In genomic region chr2:28537634-28537920, GRCm38 (mm10) we compare ENCODE assay signal across 13 mouse cellular contexts. TPM values are rescaled to one million over a fixed set of nuclear protein-coding genes. Genes with fewer than 3 reads are reported as not detected.
DNase-seq lines count a peak whose midpoint lies in the region; ATAC-seq and TF ChIP-seq lines count a peak whose summit lies in the region.
"Had no signal": no experiment of that assay in that cellular context is flagged by ENCODE, and none has a peak within 500 bp of the region (broad histone marks: within the 10 kb centered on the region; RNA-seq: fewer than 3 reads in every experiment).

No protein-coding gene starts in this region.

- H3K27me3 ChIP-seq in forebrain, postnatal 0 days (ENCODE audit: insufficient read depth, low read length) = no peaks in the 10 kb centered on the region
- H3K27me3 ChIP-seq in forebrain, embryonic 15.5 days = no peaks in the 10 kb centered on the region
- H3K27me3 ChIP-seq in midbrain, embryonic 13.5 days = no peaks in the 10 kb centered on the region
- no peaks in the 10 kb centered on the region for H3K27me3 ChIP-seq in thymus, adult 2 months (ENCODE audit: control insufficient read depth, insufficient read depth, low read length)
- H3K27me3 ChIP-seq: heart, embryonic 12.5 days had no signal

- H3K36me3 ChIP-seq in forebrain, postnatal 0 days (ENCODE audit: insufficient read depth) = peaks cover 20% of the 10 kb centered on the region
- peaks cover 10% of the 10 kb centered on the region for H3K36me3 ChIP-seq in forebrain, embryonic 15.5 days
- H3K36me3 ChIP-seq in midbrain, embryonic 13.5 days = peaks cover 15% of the 10 kb centered on the region
- H3K36me3 ChIP-seq in thymus, adult 2 months (ENCODE audit: control insufficient read depth, insufficient read depth, low read length) = no peaks in the 10 kb centered on the region
- H3K36me3 ChIP-seq: liver, embryonic 12.5 days had no signal

- no peak for TF ChIP-seq POLR2A in bone marrow macrophage, adult 2 months (IDR thresholded peaks at IDR 0.05; ENCODE audit: borderline replicate concordance, low read depth, low read length)
- TF ChIP-seq POLR2A in thymus, adult 2 months (IDR thresholded peaks at IDR 0.05; ENCODE audit: control insufficient read depth, extremely low read depth, insufficient read depth, low read length, poor library complexity) = no peak

- H3K4me3 ChIP-seq in forebrain, postnatal 0 days (ENCODE audit: low read depth, low read length) = no peak overlapping the region
- no peak overlapping the region for H3K4me3 ChIP-seq in forebrain, embryonic 15.5 days
- no peak overlapping the region for H3K4me3 ChIP-seq in bone marrow macrophage, adult 2 months (ENCODE audit: insufficient read depth, low read length)
- H3K4me3 ChIP-seq in midbrain, embryonic 13.5 days (replicated peaks) = no peak overlapping the region
- H3K4me3 ChIP-seq in thymus, adult 2 months (ENCODE audit: control insufficient read depth, insufficient read depth, low read length) = no peak overlapping the region
- H3K4me3 ChIP-seq: heart, embryonic 12.5 days; liver, embryonic 12.5 days had no signal

- H3K9me3 ChIP-seq in forebrain, postnatal 0 days (ENCODE audit: low read length) = no peaks in the 10 kb centered on the region
- H3K9me3 ChIP-seq in forebrain, embryonic 15.5 days = no peaks in the 10 kb centered on the region
- no peaks in the 10 kb centered on the region for H3K9me3 ChIP-seq in midbrain, embryonic 13.5 days
- H3K9me3 ChIP-seq: heart, embryonic 12.5 days; liver, embryonic 12.5 days had no signal

- H3K4me2 ChIP-seq in forebrain, postnatal 0 days (ENCODE audit: low read depth) = no peak overlapping the region
- no peak overlapping the region for H3K4me2 ChIP-seq in forebrain, embryonic 15.5 days (replicated peaks)
- H3K4me2 ChIP-seq in midbrain, embryonic 13.5 days (replicated peaks) = peak overlapping the region; percentile 9; the same call in 1 of the 2 replicates
- H3K4me2 ChIP-seq: heart, embryonic 12.5 days; liver, embryonic 12.5 days had no signal

- peaks cover 63% of the 10 kb centered on the region for H3K4me1 ChIP-seq in forebrain, postnatal 0 days (ENCODE audit: insufficient read depth)
- H3K4me1 ChIP-seq in forebrain, embryonic 15.5 days = peaks cover 83% of the 10 kb centered on the region
- peaks cover 70% of the 10 kb centered on the region for H3K4me1 ChIP-seq in bone marrow macrophage, adult 2 months (ENCODE audit: control insufficient read depth, insufficient read depth, low read length)
- peaks cover 83% of the 10 kb centered on the region for H3K4me1 ChIP-seq in midbrain, embryonic 13.5 days (replicated peaks)
- peaks cover 40% of the 10 kb centered on the region for H3K4me1 ChIP-seq in thymus, adult 2 months (replicated peaks; ENCODE audit: control insufficient read depth, insufficient read depth, low read length)

- no peak overlapping the region for H3K9ac ChIP-seq in forebrain, postnatal 0 days
- no peak overlapping the region for H3K9ac ChIP-seq in forebrain, embryonic 15.5 days (replicated peaks)
- H3K9ac ChIP-seq in midbrain, embryonic 13.5 days (replicated peaks) = peak overlapping the region; percentile 50; the same call in 1 of the 2 replicates
- H3K9ac ChIP-seq: heart, embryonic 12.5 days; liver, embryonic 12.5 days had no signal

- TF ChIP-seq CTCF in forebrain, postnatal 0 days (IDR thresholded peaks at IDR 0.05; ENCODE audit: low read depth) = no peak
- TF ChIP-seq CTCF in bone marrow macrophage, adult 2 months (IDR thresholded peaks at IDR 0.05; ENCODE audit: low read depth, low read length) = no peak
- TF ChIP-seq CTCF in thymus, adult 2 months (IDR thresholded peaks at IDR 0.05; ENCODE audit: borderline replicate concordance, control insufficient read depth, extremely low read depth, insufficient read depth, low read length, poor library complexity) = no peak

- 29% methylated on average over 4 of the region's 4 CpGs for WGBS in forebrain, postnatal 0 days
- WGBS in forebrain, embryonic 15.5 days = 24% methylated on average over 4 of the region's 4 CpGs
- 19% methylated on average over 4 of the region's 4 CpGs for WGBS in midbrain, embryonic 13.5 days
- WGBS in thymus, adult 2 months = 62% methylated on average over 4 of the region's 4 CpGs

- DNase-seq in forebrain, postnatal 0 days = no peak
- DNase-seq in embryo, embryonic 11 days = peak; percentile 38
- no peak for DNase-seq in thymus, adult 2 months
- DNase-seq in heart, adult 9 months (ENCODE audit: low spot score in 2 of 2) = no peak
- no peak for DNase-seq in thymus, postnatal 10 days (ENCODE audit: low spot score in 2 of 2)
- DNase-seq: lung, postnatal 4 days had no signal

- no peak for ATAC-seq in forebrain, postnatal 0 days
- ATAC-seq in forebrain, embryonic 15.5 days (replicated peaks) = no peak
- ATAC-seq in midbrain, embryonic 13.5 days = 0 out of 2 replicates have a peak, but pooled peaks have one; percentile 8
- ATAC-seq: liver, embryonic 12.5 days had no signal

- 0 out of 2 replicates have a peak overlapping the region, but pooled peaks have one; percentile 21 for H3K27ac ChIP-seq in forebrain, postnatal 0 days (ENCODE audit: low read depth, low read length)
- H3K27ac ChIP-seq in forebrain, embryonic 15.5 days (replicated peaks) = no peak overlapping the region
- peak overlapping the region; percentile 96; the same call in 1 of the 2 replicates for H3K27ac ChIP-seq in bone marrow macrophage, adult 2 months (ENCODE audit: insufficient read depth, low read depth, low read length)
- peak overlapping the region; percentile 82 for H3K27ac ChIP-seq in midbrain, embryonic 13.5 days
- H3K27ac ChIP-seq in thymus, adult 2 months (ENCODE audit: control insufficient read depth, insufficient read depth, low read length) = no peak overlapping the region
- H3K27ac ChIP-seq: liver, embryonic 12.5 days had no signal

RNA-seq across cellular contexts. Expression of gene Ralgds, which starts 24.7 kb away (rescaled TPM):
- 176 and 197 TPM in 2 replicates for total RNA-seq in forebrain, postnatal 0 days (2014; rRNA removed)
- polyA plus RNA-seq in forebrain, postnatal 0 days (2015; fragmentation: Nextera tagmentation; extraction: Ambion mirVana) = 65.3 and 76.8 TPM in 2 replicates
- polyA plus RNA-seq in forebrain, embryonic 15.5 days (2015; fragmentation: Nextera tagmentation; extraction: Ambion mirVana) = 84.6 and 87.8 TPM in 2 replicates
- polyA plus RNA-seq in bone marrow macrophage, adult 2 months (2012; ENCODE audit: insufficient read depth, insufficient read length, missing spikeins) = 30.6 and 37.0 TPM in 2 replicates
- 70.8 and 82.0 TPM in 2 replicates for polyA plus RNA-seq in midbrain, embryonic 13.5 days (2015; fragmentation: Nextera tagmentation; extraction: Ambion mirVana)
- polyA plus RNA-seq in thymus, adult 2 months (2012; rRNA removed) = 45.4 and 51.6 TPM in 2 replicates

RNA-seq across cellular contexts. Expression of gene Cel, which starts 25.6 kb away (rescaled TPM):
- not detected in 2 replicates for total RNA-seq in forebrain, postnatal 0 days (2014; rRNA removed)
- not detected in 2 replicates for polyA plus RNA-seq in forebrain, postnatal 0 days (2015; fragmentation: Nextera tagmentation; extraction: Ambion mirVana)
- polyA plus RNA-seq in forebrain, embryonic 15.5 days (2015; fragmentation: Nextera tagmentation; extraction: Ambion mirVana) = 0.10 TPM in 1 of 2 replicates, not detected in the other
- not detected in 2 replicates for polyA plus RNA-seq in bone marrow macrophage, adult 2 months (2012; ENCODE audit: insufficient read depth, insufficient read length, missing spikeins)
- polyA plus RNA-seq in midbrain, embryonic 13.5 days (2015; fragmentation: Nextera tagmentation; extraction: Ambion mirVana) = 0.07 and 0.13 TPM in 2 replicates
- 0.42 and 0.49 TPM in 2 replicates for polyA plus RNA-seq in thymus, adult 2 months (2012; rRNA removed)
- total RNA-seq: layer of hippocampus, postnatal 10 days had no signal
- polyA plus RNA-seq: heart, embryonic 12.5 days; liver, embryonic 12.5 days; neural tube, embryonic 11.5 days had no signal

RNA-seq across cellular contexts. Expression of gene Gm10134, which starts 31.7 kb away (rescaled TPM):
- not detected in 2 replicates for total RNA-seq in forebrain, postnatal 0 days (2014; rRNA removed)
- polyA plus RNA-seq in forebrain, postnatal 0 days (2015; fragmentation: Nextera tagmentation; extraction: Ambion mirVana) = 1.8 and 2.3 TPM in 2 replicates
- 0.60 and 0.92 TPM in 2 replicates for polyA plus RNA-seq in forebrain, embryonic 15.5 days (2015; fragmentation: Nextera tagmentation; extraction: Ambion mirVana)
- 5.1 and 8.2 TPM in 2 replicates for polyA plus RNA-seq in bone marrow macrophage, adult 2 months (2012; ENCODE audit: insufficient read depth, insufficient read length, missing spikeins)
- polyA plus RNA-seq in midbrain, embryonic 13.5 days (2015; fragmentation: Nextera tagmentation; extraction: Ambion mirVana) = 1.0 and 1.5 TPM in 2 replicates
- 0.47 and 0.61 TPM in 2 replicates for polyA plus RNA-seq in thymus, adult 2 months (2012; rRNA removed)
- polyA plus RNA-seq: heart, embryonic 12.5 days; neural tube, embryonic 11.5 days had no signal

RNA-seq across cellular contexts. Expression of gene Gbgt1, which starts 40.9 kb away (rescaled TPM):
- total RNA-seq in forebrain, postnatal 0 days (2014; rRNA removed) = 1.5 and 4.9 TPM in 2 replicates
- polyA plus RNA-seq in forebrain, postnatal 0 days (2015; fragmentation: Nextera tagmentation; extraction: Ambion mirVana) = 0.47 and 0.54 TPM in 2 replicates
- 0.50 and 0.68 TPM in 2 replicates for polyA plus RNA-seq in forebrain, embryonic 15.5 days (2015; fragmentation: Nextera tagmentation; extraction: Ambion mirVana)
- polyA plus RNA-seq in bone marrow macrophage, adult 2 months (2012; ENCODE audit: insufficient read depth, insufficient read length, missing spikeins) = 16.0 and 18.4 TPM in 2 replicates
- 0.54 and 1.4 TPM in 2 replicates for polyA plus RNA-seq in midbrain, embryonic 13.5 days (2015; fragmentation: Nextera tagmentation; extraction: Ambion mirVana)
- polyA plus RNA-seq in thymus, adult 2 months (2012; rRNA removed) = 2.5 and 2.8 TPM in 2 replicates
- polyA plus RNA-seq: neural tube, embryonic 11.5 days had no signal

RNA-seq across cellular contexts. Expression of gene Gtf3c5, which starts 46.0 kb away (rescaled TPM):
- 26.9 and 33.3 TPM in 2 replicates for total RNA-seq in forebrain, postnatal 0 days (2014; rRNA removed)
- polyA plus RNA-seq in forebrain, postnatal 0 days (2015; fragmentation: Nextera tagmentation; extraction: Ambion mirVana) = 20.0 and 32.7 TPM in 2 replicates
- 41.8 and 42.3 TPM in 2 replicates for polyA plus RNA-seq in forebrain, embryonic 15.5 days (2015; fragmentation: Nextera tagmentation; extraction: Ambion mirVana)
- polyA plus RNA-seq in bone marrow macrophage, adult 2 months (2012; ENCODE audit: insufficient read depth, insufficient read length, missing spikeins) = 11.3 and 12.9 TPM in 2 replicates
- polyA plus RNA-seq in midbrain, embryonic 13.5 days (2015; fragmentation: Nextera tagmentation; extraction: Ambion mirVana) = 51.0 and 51.6 TPM in 2 replicates
- polyA plus RNA-seq in thymus, adult 2 months (2012; rRNA removed) = 33.7 and 34.5 TPM in 2 replicates

Comparison
In these comparisons a context has a peak if more than half of its experiments do, and no peak if none do; other contexts are left out.
1. H3K27ac ChIP-seq: peak in forebrain, postnatal 0 days (single experiment), bone marrow macrophage, adult 2 months (single experiment) and midbrain, embryonic 13.5 days (single experiment); none in forebrain, embryonic 15.5 days (single experiment) and thymus, adult 2 months (single experiment).